Mouse (Mus musculus) limb, embryonic 12.5 days (tissue): ENCODE data around the gene Cpa2. TPM values are rescaled to one million over a fixed set of nuclear protein-coding genes. Genes with fewer than 3 reads are reported as not detected.

Experiments
- ATAC-seq: fragments of 200-750 bp; cut with Nextera tagmentation; 2 replicates; pipeline ENCODE4 v1.8.0; 2017; ENCODE audit warnings: low read depth, moderate TSS enrichment; ENCODE audit not compliant: insufficient number of reproducible peaks, insufficient read depth, low FRiP score, low TSS enrichment
- H3K27ac ChIP-seq: fragments of 300-500 bp; sonication (generic); 2 replicates; pipeline ENCODE4 v1.5.1; 2016; ENCODE audit warnings: mild to moderate bottlenecking, moderate library complexity
- H3K27me3 ChIP-seq: fragments of 300-500 bp; sonication (generic); 2 replicates; pipeline ENCODE4 v1.6.1; 2016; ENCODE audit warnings: mild to moderate bottlenecking, moderate library complexity
- H3K36me3 ChIP-seq: fragments of 300-500 bp; sonication (generic); 2 replicates; pipeline ENCODE4 v1.6.1; 2016; ENCODE audit warnings: mild to moderate bottlenecking, moderate library complexity
- H3K4me1 ChIP-seq: fragments of 300-500 bp; sonication (generic); replicated peaks from 2 replicates; pipeline ENCODE4 v1.6.1; 2016
- H3K4me2 ChIP-seq: fragments of 300-500 bp; sonication (generic); 2 replicates; pipeline ENCODE4 v1.6.1; 2016; ENCODE audit warnings: mild to moderate bottlenecking, moderate library complexity
- H3K4me3 ChIP-seq: fragments of 300-500 bp; sonication (generic); replicated peaks from 2 replicates; pipeline ENCODE4 v1.5.1; 2016; ENCODE audit warnings: mild to moderate bottlenecking
- H3K9ac ChIP-seq: fragments of 300-500 bp; sonication (generic); replicated peaks from 2 replicates; pipeline ENCODE4 v1.6.1; 2016; ENCODE audit warnings: mild to moderate bottlenecking, moderate library complexity
- H3K9me3 ChIP-seq: fragments of 300-500 bp; sonication (generic); 2 replicates; pipeline ENCODE4 v1.6.1; 2016; ENCODE audit warnings: mild to moderate bottlenecking, moderate library complexity
- WGBS: fragments of 180-500 bp; shearing (Covaris S2); methylation state at CpG from one replicate; pipeline ENCODE4 v1.1.7; 2016; 5-methylcytosine and 5-hydroxymethylcytosine counted together
- polyA plus RNA-seq: library from polyadenylated mRNA; unstranded; fragments of >200 nt; fragmentation: Nextera tagmentation; extraction: Ambion mirVana; gene quantifications from 2 replicates; pipeline ENCODE4 v1.2.1, GENCODE M21; 2016

The Cpa2 gene
- polyA plus RNA-seq, 1 experiment from 2014 or later: 23.7 TPM

GRCm38 (mm10) chr6:30528800-30529199, 12.6 kb upstream of the Cpa2 start:
- ATAC-seq: no peak
- Histone ChIP-seq H3K4me3 (no peak overlapping the region), H3K9ac (no peak overlapping the region), H3K27me3 (no peaks in the 10 kb centered on the region), H3K27ac (peak overlapping the region; percentile 99), H3K4me1 (peaks cover 53% of the 10 kb centered on the region), H3K9me3 (no peaks in the 10 kb centered on the region), H3K36me3 (no peaks in the 10 kb centered on the region), H3K4me2 (no peak overlapping the region)
- 22% methylated on average over 6 of the region's 6 CpGs for WGBS

- H3K27ac ChIP-seq: no peak overlapping the region
- no peak overlapping the region for H3K4me3 ChIP-seq
- no peaks in the 10 kb centered on the region for H3K27me3 ChIP-seq
- no peak overlapping the region for H3K4me2 ChIP-seq
- H3K9me3 ChIP-seq: no peaks in the 10 kb centered on the region
- H3K9ac ChIP-seq: no peak overlapping the region
- H3K36me3 ChIP-seq: no peaks in the 10 kb centered on the region
- ATAC-seq: no peak
- H3K4me1 ChIP-seq: peaks cover 15% of the 10 kb centered on the region
- 65% methylated on average over 3 of the region's 3 CpGs for WGBS
These were observed 6.0 kb upstream of the Cpa2 start for GRCm38 (mm10) chr6:30535340-30535739.

GRCm38 (mm10) chr6:30538240-30538639, 3.1 kb upstream of the Cpa2 start:
- no peaks in the 10 kb centered on the region for H3K36me3 ChIP-seq
- H3K4me1 ChIP-seq: peaks cover 42% of the 10 kb centered on the region
- no peak overlapping the region for H3K4me3 ChIP-seq
- H3K9me3 ChIP-seq: no peaks in the 10 kb centered on the region
- 18% methylated on average over 10 of the region's 10 CpGs for WGBS
- peak overlapping the region; percentile 89 for H3K27ac ChIP-seq
- no peaks in the 10 kb centered on the region for H3K27me3 ChIP-seq
- no peak for ATAC-seq
- no peak overlapping the region for H3K9ac ChIP-seq
- peak overlapping the region; percentile 18; the same call in 1 of the 2 replicates for H3K4me2 ChIP-seq

DNA sequence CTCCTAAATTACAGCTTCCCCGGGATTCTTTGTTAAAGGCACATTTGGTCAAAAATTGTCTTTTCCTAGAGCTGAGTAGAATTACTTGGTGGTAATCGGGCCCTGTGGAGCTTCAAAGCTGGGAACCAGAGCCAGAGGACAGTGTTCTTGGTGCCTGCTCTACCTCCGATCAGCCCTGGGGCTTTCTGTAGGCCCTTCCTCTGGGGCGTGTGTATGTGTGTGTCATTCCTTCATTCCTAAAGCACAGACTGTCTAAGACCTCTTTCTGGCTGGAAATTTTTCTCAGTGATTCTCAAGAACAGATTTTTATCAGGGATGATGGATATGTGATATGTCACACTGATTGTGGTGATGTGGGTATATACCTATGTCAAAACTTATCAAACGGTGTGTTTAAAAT, 2.6 kb upstream of the Cpa2 start:
- Histone ChIP-seq H3K36me3 (no peaks in the 10 kb centered on the region), H3K4me3 (no peak overlapping the region), H3K4me1 (peaks cover 47% of the 10 kb centered on the region), H3K9me3 (no peaks in the 10 kb centered on the region), H3K27me3 (no peaks in the 10 kb centered on the region), H3K4me2 (no peak overlapping the region), H3K9ac (no peak overlapping the region), H3K27ac (peak overlapping the region; percentile 89)
- WGBS: 40% methylated on average over 5 of the region's 5 CpGs
- ATAC-seq: no peak

DNA sequence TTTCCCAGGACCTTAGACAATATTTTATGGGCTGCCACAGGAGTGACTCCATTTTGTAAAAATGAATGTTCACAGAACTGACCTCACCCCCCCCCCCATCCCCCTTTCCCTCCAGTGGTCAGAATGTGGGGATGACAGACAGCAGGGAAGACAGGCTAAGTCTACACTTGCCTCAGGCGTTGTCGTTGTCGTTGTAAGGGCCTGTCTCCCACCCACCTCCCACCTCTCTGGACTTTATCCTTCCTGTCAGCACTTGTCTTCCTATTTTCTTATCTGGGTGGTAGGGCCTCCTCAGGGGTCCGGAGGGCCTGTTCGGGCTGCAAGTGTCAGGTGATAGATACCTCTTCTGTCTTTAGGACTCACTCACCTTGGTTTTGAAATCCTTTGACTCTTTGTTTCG, 895 bp downstream of the Cpa2 start:
- H3K9ac ChIP-seq: no peak overlapping the region
- no peak for ATAC-seq
- H3K27me3 ChIP-seq: no peaks in the 10 kb centered on the region
- 28% methylated on average over 6 of the region's 6 CpGs for WGBS
- no peaks in the 10 kb centered on the region for H3K36me3 ChIP-seq
- peak overlapping the region; percentile 98 for H3K27ac ChIP-seq
- no peak overlapping the region for H3K4me3 ChIP-seq
- no peak overlapping the region for H3K4me2 ChIP-seq
- peaks cover 80% of the 10 kb centered on the region for H3K4me1 ChIP-seq
- H3K9me3 ChIP-seq: no peaks in the 10 kb centered on the region

DNA sequence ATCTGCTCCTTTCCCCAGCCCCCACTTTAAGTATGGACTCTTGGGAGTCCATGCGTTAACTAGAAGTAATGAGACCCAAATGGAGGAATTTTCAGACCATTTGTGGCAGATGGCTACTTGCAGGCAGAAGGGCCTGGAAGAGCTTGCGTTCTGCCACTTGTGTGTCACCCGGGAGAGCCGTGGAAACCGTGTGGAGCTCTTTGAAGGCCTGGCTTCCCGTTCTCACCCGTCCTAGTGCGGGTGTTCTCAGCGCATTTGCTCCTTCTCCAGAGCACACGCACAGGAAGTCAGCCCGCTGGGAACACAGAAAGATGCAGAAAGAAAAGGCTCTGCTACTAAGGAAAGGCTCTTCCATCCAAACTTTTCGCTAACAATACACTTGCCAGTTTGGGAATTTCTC, 1.7 kb downstream of the Cpa2 start:
- H3K9ac ChIP-seq: peak overlapping the region; percentile 42
- no peaks in the 10 kb centered on the region for H3K9me3 ChIP-seq
- WGBS: 6% methylated on average over 12 of the region's 12 CpGs
- H3K4me3 ChIP-seq: no peak overlapping the region
- H3K27ac ChIP-seq: peak overlapping the region; percentile 98
- H3K4me2 ChIP-seq: peak overlapping the region; percentile 50; the same call in 1 of the 2 replicates
- ATAC-seq: no peak
- H3K36me3 ChIP-seq: no peaks in the 10 kb centered on the region
- H3K27me3 ChIP-seq: no peaks in the 10 kb centered on the region
- peaks cover 81% of the 10 kb centered on the region for H3K4me1 ChIP-seq

DNA sequence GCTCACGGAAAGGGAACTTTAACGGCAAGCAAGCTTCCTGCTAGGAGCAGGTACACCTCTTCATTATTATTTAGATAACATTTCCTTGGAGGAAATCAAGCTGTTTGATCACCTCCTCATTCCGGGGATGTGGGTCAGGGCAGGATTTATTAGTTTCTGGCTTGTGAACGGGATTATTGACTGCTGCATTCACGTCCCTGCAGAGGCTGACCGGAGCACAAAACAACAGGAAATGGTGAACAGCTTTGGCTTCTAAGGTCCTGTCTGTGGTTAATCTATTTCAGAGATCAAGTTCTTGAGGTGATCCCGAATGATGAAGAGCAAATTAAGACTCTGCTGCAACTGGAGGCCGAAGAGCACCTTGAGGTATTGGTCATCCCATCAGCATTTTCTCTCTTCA, 2.5 kb downstream of the Cpa2 start:
- Histone ChIP-seq H3K9ac (peak overlapping the region; percentile 42; the same call in 1 of the 2 replicates), H3K27me3 (no peaks in the 10 kb centered on the region), H3K4me3 (peak overlapping the region; percentile 25), H3K27ac (peak overlapping the region; percentile 98), H3K4me2 (peak overlapping the region; percentile 50), H3K4me1 (peaks cover 81% of the 10 kb centered on the region), H3K36me3 (no peaks in the 10 kb centered on the region), H3K9me3 (no peaks in the 10 kb centered on the region)
- WGBS: 3% methylated on average over 8 of the region's 8 CpGs
- ATAC-seq: no peak

GRCm38 (mm10) chr6:30545689-30546088, 4.3 kb downstream of the Cpa2 start:
- peaks cover 92% of the 10 kb centered on the region for H3K4me1 ChIP-seq
- peak overlapping the region; percentile 25; the same call in 1 of the 2 replicates for H3K4me3 ChIP-seq
- H3K4me2 ChIP-seq: peak overlapping the region; percentile 50
- H3K9ac ChIP-seq: no peak overlapping the region
- no peaks in the 10 kb centered on the region for H3K36me3 ChIP-seq
- WGBS: 42% methylated on average over 7 of the region's 7 CpGs
- no peaks in the 10 kb centered on the region for H3K27me3 ChIP-seq
- H3K9me3 ChIP-seq: no peaks in the 10 kb centered on the region
- ATAC-seq: no peak
- peak overlapping the region; percentile 98 for H3K27ac ChIP-seq

DNA sequence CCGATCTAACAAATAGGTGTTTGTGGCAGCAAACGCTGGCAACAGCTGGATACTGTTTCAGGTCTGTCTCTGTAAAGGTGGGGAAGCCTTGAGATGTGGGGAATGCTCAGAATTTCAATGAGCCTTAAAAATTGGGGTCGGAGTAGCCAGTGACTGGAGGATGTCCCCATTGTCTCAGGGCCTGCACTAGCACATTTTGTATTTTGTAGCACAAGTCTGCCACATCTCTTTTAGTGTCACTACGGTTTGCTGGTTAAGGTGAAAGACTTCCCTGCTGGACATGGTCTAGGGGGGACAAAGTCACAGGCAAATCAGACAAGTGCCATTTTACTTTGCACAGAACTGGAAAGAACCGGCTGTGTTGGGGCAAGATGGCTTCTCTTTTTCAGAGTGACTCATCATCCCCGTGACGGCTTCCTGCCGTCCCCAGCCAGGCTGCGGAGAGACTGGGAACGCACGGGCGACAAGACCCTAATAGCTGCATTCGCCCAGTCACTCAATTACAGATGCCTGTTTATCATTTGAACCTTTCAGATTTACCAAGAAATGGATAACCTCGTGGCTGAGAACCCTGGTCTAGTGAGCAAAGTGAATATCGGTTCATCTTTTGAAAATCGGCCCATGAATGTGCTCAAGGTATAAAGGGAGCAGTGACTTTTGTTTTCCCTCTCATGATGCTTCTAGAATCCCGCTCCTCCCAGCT, 5.3 kb downstream of the Cpa2 start:
- ATAC-seq: no peak
- peak overlapping the region; percentile 14 for H3K4me3 ChIP-seq
- peak overlapping the region; percentile 50 for H3K4me2 ChIP-seq
- H3K36me3 ChIP-seq: no peaks in the 10 kb centered on the region
- WGBS: 9% methylated on average over 17 of the region's 17 CpGs
- H3K9me3 ChIP-seq: 0 out of 2 replicates have a peak, but pooled peaks cover 4% of the 10 kb centered on the region
- H3K27me3 ChIP-seq: no peaks in the 10 kb centered on the region
- H3K9ac ChIP-seq: peak overlapping the region; percentile 37
- peak overlapping the region; percentile 98 for H3K27ac ChIP-seq
- H3K4me1 ChIP-seq: peaks cover 88% of the 10 kb centered on the region

DNA sequence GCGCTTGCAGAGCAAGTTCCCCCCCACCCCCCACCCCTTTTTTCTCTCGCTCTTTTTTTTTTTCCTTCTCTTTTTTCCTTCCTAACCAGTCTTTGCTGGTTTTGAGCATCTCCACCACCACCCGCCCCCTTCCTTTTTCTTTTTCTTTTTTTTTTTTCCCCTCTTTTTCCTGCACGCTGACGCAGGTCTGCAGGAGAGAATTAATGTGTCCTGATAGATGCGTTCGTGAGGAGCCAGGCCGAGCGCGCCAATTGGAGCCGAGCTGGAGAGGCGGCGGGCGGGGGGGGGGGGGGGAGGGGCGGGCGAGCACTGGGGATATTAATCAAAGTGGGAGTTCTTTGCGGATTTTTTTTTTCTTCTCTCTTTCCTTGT, 5.9 kb downstream of the Cpa2 start:
- Histone ChIP-seq H3K27me3 (no peaks in the 10 kb centered on the region), H3K4me3 (no peak overlapping the region), H3K27ac (peak overlapping the region; percentile 98), H3K36me3 (no peaks in the 10 kb centered on the region), H3K9ac (peak overlapping the region; percentile 37), H3K4me1 (peaks cover 88% of the 10 kb centered on the region), H3K4me2 (peak overlapping the region; percentile 50), H3K9me3 (0 out of 2 replicates have a peak, but pooled peaks cover 4% of the 10 kb centered on the region)
- ATAC-seq: no peak
- WGBS: 2% methylated on average over 16 of the region's 17 CpGs

GRCm38 (mm10) chr6:30547656-30548306, 6.4 kb downstream of the Cpa2 start:
- Histone ChIP-seq H3K4me1 (peaks cover 87% of the 10 kb centered on the region), H3K36me3 (no peaks in the 10 kb centered on the region), H3K9ac (peak overlapping the region; percentile 37; the same call in 1 of the 2 replicates), H3K4me3 (no peak overlapping the region), H3K4me2 (peak overlapping the region; percentile 50), H3K9me3 (0 out of 2 replicates have a peak, but pooled peaks cover 4% of the 10 kb centered on the region), H3K27ac (peak overlapping the region; percentile 98), H3K27me3 (no peaks in the 10 kb centered on the region)
- no peak for ATAC-seq
- WGBS: 18% methylated on average over 9 of the region's 9 CpGs
